Mouse (Mus musculus): Measurements from ENCODE around the gene Gm13199.

GRCm38 (mm10) chr2:5851866-5852265 lies 10.9 kb downstream of the Gm13199 start:
- no peak for TF ChIP-seq POLR2A (IDR thresholded peaks at IDR 0.05; ENCODE audit: extremely low read depth, insufficient read depth, low read length)
- TF ChIP-seq CTCF (IDR thresholded peaks at IDR 0.05; ENCODE audit: low read depth, low read length), result no peak

Measured in liver, adult 2 months (tissue).